Mouse (Mus musculus) liver, embryonic 12.5 days (tissue): Measurements from ENCODE around the gene Osgepl1. TPM values are rescaled to one million over a fixed set of nuclear protein-coding genes. Genes with fewer than 3 reads are reported as not detected.
"Not testable (repeated sequence)": the region's sequence is repeated elsewhere in the genome, so short reads cannot be mapped to it uniquely, and the experiment has no call there.

Source experiments
- ATAC-seq: fragments of 200-750 bp; cut with Nextera tagmentation; 2 replicates; pipeline ENCODE4 v1.8.0; 2017; ENCODE audit warnings: moderate number of reproducible peaks, mild to moderate bottlenecking, moderate library complexity
- H3K27ac ChIP-seq: fragments of 300-500 bp; sonication (generic); 2 replicates; pipeline ENCODE4 v1.5.1; 2016; ENCODE audit warnings: mild to moderate bottlenecking
- H3K27me3 ChIP-seq: fragments of 300-500 bp; sonication (generic); replicated peaks from 2 replicates; pipeline ENCODE4 v1.6.1; 2016; ENCODE audit warnings: mild to moderate bottlenecking, moderate library complexity
- H3K36me3 ChIP-seq: fragments of 300-500 bp; sonication (generic); 2 replicates; pipeline ENCODE4 v1.6.1; 2016; ENCODE audit warnings: mild to moderate bottlenecking, moderate library complexity
- H3K4me1 ChIP-seq: fragments of 300-500 bp; sonication (generic); 2 replicates; pipeline ENCODE4 v1.6.1; 2016
- H3K4me2 ChIP-seq: fragments of 300-500 bp; sonication (generic); 2 replicates; pipeline ENCODE4 v1.6.1; 2016; ENCODE audit warnings: mild to moderate bottlenecking, moderate library complexity
- H3K4me3 ChIP-seq: fragments of 300-500 bp; sonication (generic); 2 replicates; pipeline ENCODE4 v1.5.1; 2016; ENCODE audit warnings: mild to moderate bottlenecking, moderate library complexity
- H3K9ac ChIP-seq: fragments of 300-500 bp; sonication (generic); 2 replicates; pipeline ENCODE4 v1.6.1; 2016; ENCODE audit warnings: mild to moderate bottlenecking, moderate library complexity
- H3K9me3 ChIP-seq: fragments of 300-500 bp; sonication (generic); replicated peaks from 2 replicates; pipeline ENCODE4 v1.6.1; 2016; ENCODE audit warnings: mild to moderate bottlenecking, moderate library complexity
- WGBS: fragments of 180-500 bp; shearing (Covaris S2); methylation state at CpG from one replicate; pipeline ENCODE4 v1.1.7; 2016; ENCODE audit not compliant: insufficient replicate concordance; 5-methylcytosine and 5-hydroxymethylcytosine counted together
- polyA plus RNA-seq: library from polyadenylated mRNA; unstranded; fragments of >200 nt; fragmentation: Nextera tagmentation; extraction: Ambion mirVana; gene quantifications from 2 replicates; pipeline ENCODE4 v1.2.1, GENCODE M21; 2016

The Osgepl1 gene
- 25.6 and 26.1 TPM in 2 replicates for polyA plus RNA-seq

DNA sequence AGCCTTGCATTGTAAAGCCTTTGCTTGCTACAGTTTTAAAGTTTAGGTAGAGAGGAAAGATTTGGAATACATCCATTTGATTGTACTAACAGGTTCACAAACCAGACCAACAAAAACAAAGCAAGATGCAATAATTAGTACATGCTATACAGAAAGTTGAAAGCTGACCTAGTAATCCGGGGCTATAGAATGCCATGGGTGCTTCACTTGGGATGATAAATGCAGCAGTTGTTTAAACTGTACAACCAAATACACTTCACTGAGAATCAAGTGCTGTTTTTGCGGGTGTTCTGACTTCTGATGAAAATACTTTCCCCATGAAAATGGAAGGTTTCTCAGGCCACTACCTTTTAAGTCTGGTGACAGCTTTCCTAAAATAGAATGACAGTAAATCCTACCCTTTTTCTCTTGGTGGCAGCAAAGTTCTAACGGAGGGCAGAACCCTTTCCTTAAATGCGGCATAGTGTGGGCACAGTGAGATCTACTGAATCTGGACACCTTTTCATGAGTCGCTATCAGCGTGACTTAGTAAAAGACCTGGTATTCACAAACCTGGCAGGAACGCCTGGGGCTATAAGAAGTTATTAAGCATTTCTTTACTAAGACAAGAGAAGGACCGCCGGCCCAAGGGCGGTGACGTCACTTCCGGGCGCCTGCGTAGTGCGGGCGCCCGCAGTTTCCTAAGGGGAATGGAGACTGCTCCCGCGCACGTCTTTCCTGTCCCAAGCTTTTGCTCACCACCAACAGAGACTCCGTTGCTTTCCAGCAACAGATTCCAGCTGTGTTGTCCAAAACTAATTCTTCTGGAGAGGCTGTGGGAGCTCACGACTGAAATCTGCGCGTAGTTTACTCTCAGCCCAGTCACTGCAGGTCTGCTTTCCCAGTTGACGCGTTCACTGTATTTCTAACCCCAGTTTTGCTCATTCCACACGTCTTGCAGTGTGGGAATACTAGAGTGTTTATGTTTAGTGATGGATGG is at the start of gene Osgepl1:
Osgepl1 (plus strand) TSS at position 636 of the 979 bp plus-strand sequence.
- Histone ChIP-seq H3K9me3 (no peaks in the 10 kb centered on the region), H3K27ac (peak within 1 kb of the TSS; percentile 85), H3K27me3 (no peaks in the 10 kb centered on the region), H3K4me3 (peak within 1 kb of the TSS; percentile 78), H3K9ac (peak within 1 kb of the TSS; percentile 83), H3K4me1 (peaks cover 9% of the 10 kb centered on the region; the same call in 1 of the 2 replicates), H3K36me3 (peaks cover 47% of the 10 kb centered on the region), H3K4me2 (peak within 1 kb of the TSS; percentile 72)
- peak; percentile 97 for ATAC-seq
- 4% methylated on average over 27 of the region's 27 CpGs for WGBS

DNA sequence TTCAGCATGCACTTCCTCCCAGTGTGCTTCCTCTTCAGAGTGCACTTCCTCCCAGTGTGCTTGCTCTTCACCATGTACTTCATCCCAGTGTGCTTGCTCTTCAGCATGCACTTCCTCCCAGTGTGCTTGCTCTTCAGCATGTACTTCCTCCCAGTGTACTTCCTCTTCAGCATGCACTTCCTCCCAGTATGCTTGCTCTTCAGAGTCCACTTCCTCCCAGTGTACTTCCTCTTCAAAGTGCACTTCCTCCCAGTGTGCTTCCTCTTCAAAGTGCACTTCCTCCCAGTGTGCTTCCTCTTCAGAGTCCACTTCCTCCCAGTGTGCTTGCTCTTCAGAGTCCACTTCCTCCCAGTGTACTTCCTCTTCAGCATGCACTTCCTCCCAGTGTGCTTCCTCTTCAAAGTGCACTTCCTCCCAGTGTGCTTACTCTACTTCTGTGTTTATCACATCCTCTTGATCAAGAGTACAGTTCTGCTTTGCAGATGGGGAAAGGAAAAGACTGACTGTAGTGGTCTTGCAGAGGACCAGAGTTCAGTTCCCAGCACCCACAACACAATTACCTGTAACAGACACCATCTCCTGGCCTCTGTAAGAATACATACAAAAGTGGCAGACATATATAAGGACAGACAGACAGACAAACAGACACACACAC is 48.3 kb upstream of the Osgepl1 start:
- not testable (repeated sequence) for H3K27ac ChIP-seq, ATAC-seq, H3K4me1 ChIP-seq, H3K4me2 ChIP-seq, H3K9ac ChIP-seq, H3K4me3 ChIP-seq, H3K27me3 ChIP-seq, H3K9me3 ChIP-seq
- H3K36me3 ChIP-seq, result peaks cover 20% of the 10 kb centered on the region

DNA sequence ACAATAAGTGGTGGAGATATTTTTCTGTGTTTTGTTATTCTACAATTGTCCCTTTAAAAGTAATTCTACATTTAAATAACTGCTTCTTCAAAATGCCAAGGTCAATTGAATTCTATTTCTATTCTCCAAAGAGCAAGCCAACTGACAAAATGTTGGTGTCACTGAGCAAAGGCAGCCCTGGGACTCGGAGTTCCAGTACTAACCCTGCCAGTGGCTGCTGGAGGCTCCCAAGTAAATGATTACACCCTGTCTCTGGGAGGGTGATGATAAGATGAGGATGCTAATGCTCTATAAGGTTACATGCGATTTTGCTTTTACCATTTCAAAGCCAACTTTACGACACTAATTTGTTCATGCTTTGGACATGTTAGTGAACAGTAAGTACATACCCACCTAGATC is 43.5 kb upstream of the Osgepl1 start:
- Histone ChIP-seq H3K4me2 (no peak overlapping the region), H3K27me3 (no peaks in the 10 kb centered on the region), H3K36me3 (peaks cover 24% of the 10 kb centered on the region), H3K9ac (no peak overlapping the region), H3K9me3 (0 out of 2 replicates have a peak, but pooled peaks cover 5% of the 10 kb centered on the region), H3K4me1 (peaks cover 3% of the 10 kb centered on the region; the same call in 1 of the 2 replicates), H3K4me3 (no peak overlapping the region), H3K27ac (no peak overlapping the region)
- ATAC-seq, result no peak
- WGBS, result 74% methylated on average over 3 of the region's 3 CpGs

DNA sequence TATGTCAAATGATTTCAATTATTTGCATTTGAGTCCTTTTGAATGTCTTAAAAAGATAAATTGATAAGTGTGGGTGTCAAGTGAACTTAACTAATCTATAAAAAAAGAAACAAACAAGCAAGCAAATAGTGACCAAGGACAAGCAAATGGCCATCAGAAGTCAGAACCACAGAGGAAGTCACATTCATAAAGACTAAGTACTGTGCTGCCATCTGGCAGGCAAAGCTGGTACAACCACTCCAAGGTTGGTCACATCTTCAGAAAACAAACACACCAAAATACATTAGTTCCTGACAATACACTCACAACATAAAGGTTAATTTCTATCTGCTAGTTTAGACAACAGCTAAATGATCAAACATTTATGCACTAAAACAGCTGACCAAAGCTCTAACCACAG is 40.8 kb upstream of the Osgepl1 start:
- peaks cover 3% of the 10 kb centered on the region; the same call in 1 of the 2 replicates for H3K4me1 ChIP-seq

DNA sequence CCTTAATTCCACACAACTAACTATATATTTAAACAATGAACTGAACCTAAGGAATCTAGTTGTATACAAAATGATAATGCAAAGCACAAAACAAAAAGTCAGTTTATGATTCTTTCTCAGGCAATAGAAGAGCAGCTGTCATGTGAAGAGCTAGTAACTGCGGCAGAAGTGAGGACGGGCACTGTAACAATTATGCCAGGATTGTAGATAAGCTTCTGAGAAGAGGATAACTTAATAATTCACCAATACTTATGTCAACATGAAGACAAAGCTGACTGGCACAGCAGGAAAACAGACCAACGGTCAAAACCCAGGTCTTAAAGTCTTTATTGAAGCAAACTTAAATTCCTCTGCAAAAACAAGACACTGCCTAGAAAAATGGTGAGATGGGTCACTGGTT is 22.2 kb upstream of the Osgepl1 start:
- Histone ChIP-seq H3K4me2 (no peak overlapping the region), H3K27ac (no peak overlapping the region), H3K9ac (no peak overlapping the region), H3K27me3 (no peaks in the 10 kb centered on the region), H3K36me3 (peaks cover 13% of the 10 kb centered on the region), H3K4me3 (no peak overlapping the region), H3K4me1 (peaks cover 7% of the 10 kb centered on the region), H3K9me3 (no peaks in the 10 kb centered on the region)
- WGBS, result 78% methylated on average over 3 of the region's 3 CpGs
- no peak for ATAC-seq

More for the DNA sequence above, 40.8 kb upstream of the Osgepl1 start:
- Histone ChIP-seq H3K36me3 (peaks cover 19% of the 10 kb centered on the region; the same call in 1 of the 2 replicates), H3K9ac (no peak overlapping the region), H3K9me3 (no peaks in the 10 kb centered on the region), H3K4me2 (no peak overlapping the region), H3K27ac (no peak overlapping the region), H3K27me3 (no peaks in the 10 kb centered on the region), H3K4me3 (no peak overlapping the region)
- ATAC-seq, result no peak

DNA sequence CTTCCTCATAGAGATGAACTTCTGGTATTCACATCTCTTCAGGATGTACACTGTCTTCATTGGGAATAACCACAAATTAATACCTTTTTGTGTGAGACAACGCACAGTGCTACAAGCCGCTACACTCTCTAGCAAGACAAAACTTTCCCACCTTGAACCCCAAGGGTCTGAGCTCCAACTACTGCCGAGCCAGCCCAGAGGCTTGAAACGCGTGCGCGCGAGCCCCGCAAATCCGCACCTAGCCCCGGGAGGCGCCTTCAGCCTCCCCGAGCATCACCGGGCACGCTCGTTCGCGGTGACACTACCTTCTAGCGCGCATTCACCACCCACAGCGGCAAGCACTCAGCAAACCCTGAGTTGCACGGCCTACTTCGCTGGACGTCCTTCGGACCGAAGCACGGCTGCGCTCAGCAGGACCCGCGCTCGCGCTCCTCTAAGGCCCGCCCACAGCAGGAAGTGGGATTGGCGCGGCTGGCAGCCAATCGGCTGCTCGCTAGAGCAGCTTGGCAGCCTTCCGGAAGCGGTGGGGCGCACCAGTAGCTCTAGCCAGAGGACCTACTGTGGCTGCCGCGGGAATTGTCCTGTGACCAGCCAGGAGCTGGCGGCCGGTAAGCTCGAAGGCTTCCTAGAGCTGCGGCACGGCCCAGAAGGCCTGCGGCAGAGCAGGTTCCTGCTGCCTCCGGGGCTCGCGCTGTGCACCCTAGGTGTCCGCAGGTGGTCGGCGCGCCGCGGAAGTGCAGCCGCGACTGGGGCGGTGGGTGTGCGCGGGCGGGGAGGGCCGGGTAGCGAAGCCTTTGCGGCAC is 16.6 kb upstream of the Osgepl1 start, which contains the start of the genes Pms1, Ormdl1 and Gm28778:
Pms1 (minus strand) TSS at position 438 of the 803 bp plus-strand sequence.
Ormdl1 (plus strand) TSS at position 515 of the 803 bp plus-strand sequence.
Gm28778 (plus strand) TSS at position 531 of the 803 bp plus-strand sequence.
- H3K4me1 ChIP-seq, result peaks cover 22% of the 10 kb centered on the region
- H3K9ac ChIP-seq, result peak within 1 kb of the TSS; percentile 91
- H3K4me2 ChIP-seq, result peak within 1 kb of the TSS; percentile 82
- peak within 1 kb of the TSS; percentile 94 for H3K27ac ChIP-seq
- no peaks in the 10 kb centered on the region for H3K27me3 ChIP-seq
- H3K36me3 ChIP-seq, result peaks cover 26% of the 10 kb centered on the region
- peak; percentile 100 for ATAC-seq
- no peaks in the 10 kb centered on the region for H3K9me3 ChIP-seq
- peak within 1 kb of the TSS; percentile 92 for H3K4me3 ChIP-seq
- WGBS, result under 1% methylated on average over 63 of the region's 66 CpGs

DNA sequence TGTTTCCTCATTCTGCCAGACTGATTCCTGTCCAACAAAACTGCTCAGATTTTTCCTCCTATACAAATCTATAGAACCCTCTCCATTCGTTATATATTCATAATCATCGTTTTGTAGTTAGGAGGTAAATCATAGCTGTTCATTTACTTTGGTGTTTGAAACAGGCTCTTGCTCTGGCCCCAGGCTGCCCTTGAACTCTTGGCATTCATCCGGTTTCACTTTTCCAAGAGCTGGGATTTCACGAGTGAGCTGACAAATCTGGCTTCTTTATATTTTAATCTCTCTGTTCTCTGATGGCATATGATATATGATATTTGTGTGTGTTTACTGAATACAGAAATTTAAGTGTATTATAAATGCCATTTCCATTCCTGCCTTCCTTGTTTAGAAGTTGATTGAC is 12.9 kb upstream of the Osgepl1 start:
- H3K27ac ChIP-seq, result no peak overlapping the region
- peaks cover 44% of the 10 kb centered on the region for H3K36me3 ChIP-seq
- ATAC-seq, result no peak
- 87% methylated on average over 4 of the region's 4 CpGs for WGBS
- peaks cover 22% of the 10 kb centered on the region for H3K4me1 ChIP-seq
- no peak overlapping the region for H3K4me3 ChIP-seq
- no peak overlapping the region for H3K9ac ChIP-seq
- H3K27me3 ChIP-seq, result no peaks in the 10 kb centered on the region
- no peaks in the 10 kb centered on the region for H3K9me3 ChIP-seq
- H3K4me2 ChIP-seq, result no peak overlapping the region

DNA sequence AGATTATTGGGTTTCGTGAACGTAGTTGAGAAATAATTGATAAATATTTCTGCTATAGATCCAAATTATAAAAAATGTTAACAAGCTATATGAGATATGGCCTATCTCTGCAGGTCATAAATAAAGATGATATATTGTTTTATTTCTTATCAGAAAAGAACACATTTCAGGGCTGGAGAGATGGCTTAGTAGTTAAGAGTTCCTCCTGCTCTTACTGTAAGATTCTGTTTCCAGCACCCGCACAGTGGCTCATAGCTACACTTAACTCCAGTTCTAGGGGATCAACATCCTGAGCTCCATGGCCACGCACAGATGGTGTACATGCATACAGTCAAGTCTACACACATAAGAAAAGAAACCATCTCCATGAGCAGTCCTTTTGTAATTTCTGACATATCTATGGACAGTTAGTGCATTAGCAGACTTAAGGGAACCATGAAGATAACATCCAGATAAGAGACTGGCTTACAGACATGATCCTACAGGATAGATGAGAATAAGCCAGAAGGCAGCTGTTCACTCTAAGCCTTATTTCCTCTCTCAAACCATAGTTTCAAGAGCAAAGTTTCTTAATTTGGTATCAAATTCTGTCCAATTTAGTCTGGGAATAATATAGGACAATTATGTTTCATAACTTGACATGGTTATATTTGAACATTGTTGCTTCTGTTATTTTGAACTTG is 8.4 kb downstream of the Osgepl1 start:
- H3K27ac ChIP-seq, result no peak overlapping the region
- peak; percentile 60; the same call in 1 of the 2 replicates for ATAC-seq
- no peak overlapping the region for H3K4me2 ChIP-seq
- no peaks in the 10 kb centered on the region for H3K9me3 ChIP-seq
- 83% methylated on average over 4 of the region's 4 CpGs for WGBS
- no peaks in the 10 kb centered on the region for H3K27me3 ChIP-seq
- H3K9ac ChIP-seq, result no peak overlapping the region
- no peak overlapping the region for H3K4me3 ChIP-seq
- peaks cover 50% of the 10 kb centered on the region for H3K36me3 ChIP-seq
- H3K4me1 ChIP-seq, result peaks cover 18% of the 10 kb centered on the region

DNA sequence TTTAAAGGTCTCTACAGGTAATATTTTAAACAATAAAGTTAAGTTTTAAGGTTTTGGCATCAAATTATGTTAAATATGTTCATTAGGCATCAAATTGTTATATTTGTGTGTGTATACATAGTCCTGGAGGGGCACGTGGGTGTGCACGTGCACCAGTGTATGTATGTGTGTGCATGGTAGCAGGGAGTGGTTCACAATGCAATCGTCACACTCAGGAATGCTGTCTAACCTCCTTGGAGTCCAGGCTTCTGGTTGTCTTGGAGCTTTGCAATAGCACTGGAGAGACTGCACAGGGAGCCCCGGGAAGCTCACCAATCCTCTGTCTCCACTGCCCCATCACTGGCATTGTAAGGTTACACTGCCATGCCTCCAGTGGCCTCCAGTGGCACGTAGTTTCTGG is 9.8 kb downstream of the Osgepl1 start:
- Histone ChIP-seq H3K36me3 (peaks cover 38% of the 10 kb centered on the region), H3K27ac (no peak overlapping the region), H3K4me1 (peaks cover 18% of the 10 kb centered on the region), H3K9ac (no peak overlapping the region), H3K27me3 (no peaks in the 10 kb centered on the region), H3K4me3 (no peak overlapping the region), H3K4me2 (no peak overlapping the region), H3K9me3 (no peaks in the 10 kb centered on the region)
- 85% methylated on average over 5 of the region's 5 CpGs for WGBS
- ATAC-seq, result no peak

DNA sequence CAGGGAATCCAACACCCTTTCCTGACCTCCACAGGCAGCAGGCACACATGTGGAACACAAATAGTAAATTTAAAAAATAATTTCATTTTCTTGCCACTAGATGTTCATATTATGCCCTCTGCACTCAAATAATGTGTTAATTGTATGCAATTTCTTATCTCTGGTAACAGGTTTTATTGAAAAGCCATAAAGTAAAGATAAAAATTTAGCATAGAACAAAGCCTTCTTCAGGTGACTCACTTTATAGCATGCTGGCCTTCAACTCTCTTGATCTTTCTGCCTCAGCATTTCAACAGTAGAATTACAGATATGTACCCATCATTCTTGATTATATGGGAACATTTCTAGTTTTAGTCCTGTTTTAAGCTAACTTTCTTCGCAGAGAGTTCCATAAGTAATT is 10.9 kb downstream of the Osgepl1 start:
- Histone ChIP-seq H3K4me2 (no peak overlapping the region), H3K36me3 (peaks cover 34% of the 10 kb centered on the region), H3K4me1 (peaks cover 18% of the 10 kb centered on the region), H3K27me3 (no peaks in the 10 kb centered on the region), H3K9me3 (no peaks in the 10 kb centered on the region), H3K9ac (no peak overlapping the region), H3K27ac (no peak overlapping the region), H3K4me3 (no peak overlapping the region)
- ATAC-seq, result no peak
- WGBS, result 91% methylated on average over 1 of the region's 1 CpGs
